Mouse (Mus musculus) forebrain, postnatal 0 days (tissue): Measurements from ENCODE around the gene Gm5089. TPM values are rescaled to one million over a fixed set of nuclear protein-coding genes. Genes with fewer than 3 reads are reported as not detected.

Source experiments
- ATAC-seq: fragments of 200-750 bp; cut with Nextera tagmentation; 2 replicates; pipeline ENCODE4 v1.8.0; 2017; ENCODE audit warnings: mild to moderate bottlenecking, moderate library complexity
- DNase-seq: peaks from one replicate; pipeline ENCODE4 v3.0.0-alpha.2; 2015
- H3K27ac ChIP-seq: fragments of 300-500 bp; sonication (generic); 2 replicates; pipeline ENCODE4 v1.5.1; 2014; ENCODE audit warnings: low read depth, mild to moderate bottlenecking, antibody characterized with exemption, low read length, moderate library complexity, mixed read lengths
- H3K27me3 ChIP-seq: fragments of 300-500 bp; sonication (generic); 2 replicates; pipeline ENCODE4 v1.6.1; 2014; ENCODE audit warnings: mild to moderate bottlenecking, low read length, mixed read lengths; ENCODE audit not compliant: insufficient read depth
- H3K36me3 ChIP-seq: fragments of 300-500 bp; sonication (generic); 2 replicates; pipeline ENCODE4 v1.6.1; 2014; ENCODE audit warnings: mild to moderate bottlenecking, moderate library complexity; ENCODE audit not compliant: insufficient read depth
- H3K4me1 ChIP-seq: fragments of 300-500 bp; sonication (generic); 2 replicates; pipeline ENCODE4 v1.6.1; 2014; ENCODE audit warnings: antibody characterized with exemption; ENCODE audit not compliant: insufficient read depth
- H3K4me2 ChIP-seq: fragments of 300-500 bp; sonication (generic); 2 replicates; pipeline ENCODE4 v1.6.1; 2014; ENCODE audit warnings: low read depth, mild to moderate bottlenecking, moderate library complexity
- H3K4me3 ChIP-seq: fragments of 300-500 bp; sonication (generic); 2 replicates; pipeline ENCODE4 v1.5.1; 2014; ENCODE audit warnings: low read depth, low read length, mixed read lengths
- H3K9ac ChIP-seq: fragments of 300-500 bp; sonication (generic); 2 replicates; pipeline ENCODE4 v1.6.1; 2014; ENCODE audit warnings: mild to moderate bottlenecking
- H3K9me3 ChIP-seq: fragments of 300-500 bp; sonication (generic); 2 replicates; pipeline ENCODE4 v1.6.1; 2016; ENCODE audit warnings: low read length
- CTCF ChIP-seq: sonication (generic); IDR thresholded peaks from 2 replicates; pipeline ENCODE4 v1.5.1; 2016; ENCODE audit warnings: antibody characterized with exemption, control low read depth, low read depth
- WGBS: fragments of 180-500 bp; shearing (Covaris S2); extraction: QIAGEN DNeasy Blood & Tissue Kit; methylation state at CpG from one replicate; pipeline ENCODE4 v1.1.7; 2014; 5-methylcytosine and 5-hydroxymethylcytosine counted together
- polyA plus RNA-seq: library from polyadenylated mRNA; unstranded; fragments of >200 nt; fragmentation: Nextera tagmentation; extraction: Ambion mirVana; gene quantifications from 2 replicates; pipeline ENCODE4 v1.2.1, GENCODE M21; 2015
- total RNA-seq: library from RNA; depleted of rRNA; stranded (reverse); fragments of >200 nt; gene quantifications from 2 replicates; pipeline ENCODE4 v1.2.3, GENCODE M21; 2014

The Gm5089 gene
- total and polyA plus RNA-seq, 2 experiments from 2014 or later = 0.12 to 0.33 TPM

GRCm38 (mm10) chr14:122455562-122455958 lies 4.6 kb upstream of the Gm5089 start:
- no peaks in the 10 kb centered on the region for H3K36me3 ChIP-seq
- H3K27me3 ChIP-seq = peaks cover 27% of the 10 kb centered on the region
- DNase-seq (no peak), ATAC-seq (no peak)
- H3K4me1 ChIP-seq = peaks cover 13% of the 10 kb centered on the region
- H3K27ac ChIP-seq = no peak overlapping the region
- WGBS = 24% methylated on average over 4 of the region's 4 CpGs
- no peak overlapping the region for H3K4me3 ChIP-seq
- TF ChIP-seq CTCF = no peak
- H3K4me2 ChIP-seq = no peak overlapping the region
- no peaks in the 10 kb centered on the region for H3K9me3 ChIP-seq
- H3K9ac ChIP-seq = no peak overlapping the region

- Histone ChIP-seq H3K27ac (no peak overlapping the region), H3K9me3 (no peaks in the 10 kb centered on the region), H3K4me2 (no peak overlapping the region), H3K4me1 (peaks cover 18% of the 10 kb centered on the region), H3K9ac (no peak overlapping the region), H3K27me3 (peaks cover 26% of the 10 kb centered on the region), H3K36me3 (no peaks in the 10 kb centered on the region), H3K4me3 (no peak overlapping the region)
- DNase-seq (peak; percentile 42), ATAC-seq (no peak)
- 34% methylated on average over 10 of the region's 10 CpGs for WGBS
- TF ChIP-seq CTCF = no peak
Measured at GRCm38 (mm10) chr14:122454901-122455561, 4.1 kb upstream of the Gm5089 start.

GRCm38 (mm10) chr14:122453996-122454738 lies 3.3 kb upstream of the Gm5089 start:
- Histone ChIP-seq H3K36me3 (no peaks in the 10 kb centered on the region), H3K27ac (peak overlapping the region; percentile 16; the same call in 1 of the 2 replicates), H3K27me3 (peaks cover 34% of the 10 kb centered on the region), H3K4me1 (peaks cover 18% of the 10 kb centered on the region), H3K4me2 (peak overlapping the region; percentile 43), H3K9me3 (no peaks in the 10 kb centered on the region), H3K4me3 (0 out of 2 replicates have a peak overlapping the region, but pooled peaks have one; percentile 21), H3K9ac (no peak overlapping the region)
- ATAC-seq (no peak), DNase-seq (peak; percentile 21)
- 9% methylated on average over 12 of the region's 12 CpGs for WGBS
- TF ChIP-seq CTCF = no peak

GRCm38 (mm10) chr14:122453388-122453995 lies 2.6 kb upstream of the Gm5089 start:
- H3K9ac ChIP-seq = no peak overlapping the region
- WGBS = 2% methylated on average over 32 of the region's 32 CpGs
- peak overlapping the region; percentile 43 for H3K4me2 ChIP-seq
- H3K27ac ChIP-seq = peak overlapping the region; percentile 64
- H3K27me3 ChIP-seq = peaks cover 34% of the 10 kb centered on the region
- H3K4me3 ChIP-seq = peak overlapping the region; percentile 21; the same call in 1 of the 2 replicates
- H3K9me3 ChIP-seq = no peaks in the 10 kb centered on the region
- H3K4me1 ChIP-seq = peaks cover 18% of the 10 kb centered on the region
- ATAC-seq (peak; percentile 70), DNase-seq (peak; percentile 72)
- no peaks in the 10 kb centered on the region for H3K36me3 ChIP-seq
- peak; percentile 47 for TF ChIP-seq CTCF

GRCm38 (mm10) chr14:122452701-122453387 lies 1.9 kb upstream of the Gm5089 start:
- DNase-seq (peak; percentile 41), ATAC-seq (no peak)
- Histone ChIP-seq H3K9me3 (no peaks in the 10 kb centered on the region), H3K4me2 (peak overlapping the region; percentile 43), H3K9ac (no peak overlapping the region), H3K27ac (peak overlapping the region; percentile 64), H3K27me3 (peaks cover 34% of the 10 kb centered on the region), H3K36me3 (no peaks in the 10 kb centered on the region), H3K4me3 (0 out of 2 replicates have a peak overlapping the region, but pooled peaks have one; percentile 21), H3K4me1 (peaks cover 18% of the 10 kb centered on the region)
- 15% methylated on average over 13 of the region's 13 CpGs for whole genome bisulfite sequencing
- TF ChIP-seq CTCF = no peak

- no peak for TF ChIP-seq CTCF
- WGBS = 67% methylated on average over 5 of the region's 5 CpGs
- DNase-seq (peak; percentile 20), ATAC-seq (no peak)
- Histone ChIP-seq H3K36me3 (no peaks in the 10 kb centered on the region), H3K4me2 (0 out of 2 replicates have a peak overlapping the region, but pooled peaks have one; percentile 59), H3K4me1 (peaks cover 18% of the 10 kb centered on the region), H3K9me3 (no peaks in the 10 kb centered on the region), H3K9ac (no peak overlapping the region), H3K27me3 (peaks cover 34% of the 10 kb centered on the region), H3K4me3 (no peak overlapping the region), H3K27ac (no peak overlapping the region)
Measured at GRCm38 (mm10) chr14:122451551-122452145, 733 bp upstream of the Gm5089 start.
